Mouse (Mus musculus) MEL (cell line): Measurements from ENCODE around the gene Stk10.

Experiments
- CHD2 ChIP-seq: IDR thresholded peaks from 2 replicates; pipeline ENCODE4 v1.6.1; 2011; ENCODE audit warnings: low read length, improper control_type of control experiment
- CTCF ChIP-seq, 3 experiments: IDR thresholded peaks in 2 of 3; conservative IDR thresholded peaks in 1 of 3; 2 replicates each; pipeline ENCODE4 v1.5.1; 2011 to 2012; ENCODE audit warnings: low read length in 3 of 3, low read depth in 2 of 3, mild to moderate bottlenecking in 2 of 3, improper control_type of control experiment in 1 of 3, inconsistent platforms in 1 of 3, mixed read lengths in 1 of 3, moderate library complexity in 1 of 3; ENCODE audit not compliant: control insufficient read depth in 1 of 3, insufficient read depth in 1 of 3, poor library complexity in 1 of 3, severe bottlenecking in 1 of 3
- GATA1 ChIP-seq: IDR thresholded peaks from 2 replicates; pipeline ENCODE4 v1.6.1; 2011; ENCODE audit warnings: low read depth, low read length, improper control_type of control experiment
- MXI1 ChIP-seq: IDR thresholded peaks from 2 replicates; pipeline ENCODE4 v1.6.1; 2011; ENCODE audit warnings: mild to moderate bottlenecking, low read depth, low read length, improper control_type of control experiment
- NELFE ChIP-seq: IDR thresholded peaks from 2 replicates; pipeline ENCODE4 v1.6.1; 2011; ENCODE audit warnings: low read depth, low read length, improper control_type of control experiment
- POLR2AphosphoS2 ChIP-seq: IDR thresholded peaks from 2 replicates; pipeline ENCODE4 v1.6.1; 2011; ENCODE audit warnings: low read length, improper control_type of control experiment
- RAD21 ChIP-seq: IDR thresholded peaks from 2 replicates; pipeline ENCODE4 v1.6.1; 2011; ENCODE audit warnings: mild to moderate bottlenecking, low read depth, low read length, improper control_type of control experiment
- SIN3A ChIP-seq: IDR thresholded peaks from 2 replicates; pipeline ENCODE4 v1.6.1; 2012; ENCODE audit warnings: low read length, improper control_type of control experiment, inconsistent platforms
- TAL1 ChIP-seq: IDR thresholded peaks from 2 replicates; pipeline ENCODE4 v1.6.1; 2012; ENCODE audit warnings: mild to moderate bottlenecking, inconsistent platforms, low read length, moderate library complexity, mixed read lengths
- UBTF ChIP-seq: IDR thresholded peaks from 2 replicates; pipeline ENCODE4 v1.6.1; 2012; ENCODE audit warnings: low read depth, mild to moderate bottlenecking, inconsistent platforms, low read length, improper control_type of control experiment, moderate library complexity, borderline replicate concordance; ENCODE audit not compliant: insufficient read depth
- USF2 ChIP-seq, 2 experiments: IDR thresholded peaks; 2 replicates each; pipeline ENCODE4 v1.6.1; 2011 to 2012; ENCODE audit warnings: improper control_type of control experiment in 2 of 2, low read length in 2 of 2, borderline replicate concordance in 1 of 2, inconsistent platforms in 1 of 2, low read depth in 1 of 2, mild to moderate bottlenecking in 1 of 2; ENCODE audit not compliant: insufficient read depth in 1 of 2
- ZKSCAN1 ChIP-seq: IDR thresholded peaks from 2 replicates; pipeline ENCODE4 v1.6.1; 2012; ENCODE audit warnings: low read depth, mild to moderate bottlenecking, inconsistent platforms, low read length, improper control_type of control experiment, moderate library complexity

DNA sequence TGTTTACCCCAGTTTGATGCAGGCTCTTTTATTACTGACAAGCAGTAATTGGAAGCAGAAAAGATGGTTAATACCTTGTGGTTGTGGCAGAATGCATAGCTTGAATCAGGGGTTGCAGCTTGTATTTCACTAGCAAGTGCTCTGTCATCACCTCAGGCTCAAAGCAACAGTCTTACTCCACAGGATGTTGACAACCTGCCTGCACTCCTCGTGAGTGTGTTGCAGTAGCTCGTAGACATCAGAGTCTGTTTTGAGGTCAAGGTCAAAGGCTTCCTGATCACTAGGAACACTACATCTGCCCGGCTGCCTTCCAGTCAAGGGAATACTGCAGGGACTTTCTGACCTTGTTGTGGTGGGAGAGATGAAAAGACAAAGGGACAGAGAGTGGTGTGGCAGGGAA is 46.5 kb upstream of the Stk10 start:
- no peak for TF ChIP-seq CTCF (IDR thresholded peaks at IDR 0.05 in 2 of 3, conservative IDR thresholded peaks at IDR 0.05 in 1 of 3; ENCODE audit: control insufficient read depth in 1 of 3, insufficient read depth in 1 of 3, low read depth in 2 of 3, low read length in 3 of 3, poor library complexity in 1 of 3, severe bottlenecking in 1 of 3)
- no peak for TF ChIP-seq SIN3A
- TF ChIP-seq ZKSCAN1: no peak
- TF ChIP-seq RAD21: no peak
- TF ChIP-seq CHD2: no peak
- TF ChIP-seq POLR2AphosphoS2: no peak
- TF ChIP-seq UBTF: no peak
- no peak for TF ChIP-seq MXI1
- no peak for TF ChIP-seq GATA1
- TF ChIP-seq TAL1: no peak
- no peak for TF ChIP-seq USF2 (IDR thresholded peaks at IDR 0.05; ENCODE audit: borderline replicate concordance in 1 of 2, insufficient read depth in 1 of 2, low read depth in 1 of 2, low read length in 2 of 2)
- TF ChIP-seq NELFE: no peak
